Mouse (Mus musculus): Measurements from ENCODE around the gene Becn1. TPM values are rescaled to one million over a fixed set of nuclear protein-coding genes. Genes with fewer than 3 reads are reported as not detected.
A peak's percentile ranks its signal among the peaks of the same experiment; 100 is the strongest.

Gene Becn1
- polyA plus RNA-seq (2012; rRNA removed) (22.7 and 60.5 TPM in 2 replicates), polyA plus RNA-seq (2014; fragmentation: Nextera tagmentation; extraction: Ambion mirVana) (86.2 and 93.6 TPM in 2 replicates)

GRCm38 (mm10) chr11:101302004-101302798 lies at the start of gene Becn1:
Gene Becn1 (minus strand): TSS chr11:101302286.
- Histone ChIP-seq H3K27ac (peak within 1 kb of the TSS; percentile 56), H3K9ac (replicated peaks) (peak within 1 kb of the TSS; percentile 94), H3K27me3 (ENCODE audit: control insufficient read depth, insufficient read depth, low read length) (no peaks in the 10 kb centered on the region), H3K4me1 (replicated peaks; ENCODE audit: control insufficient read depth in 2 of 2, insufficient read depth in 2 of 2, low read length in 1 of 2) (peaks cover 12 to 16% of the 10 kb centered on the region in 2 experiments), H3K4me3 (ENCODE audit: insufficient read depth in 1 of 2, low read depth in 2 of 2, low read length in 2 of 2) (peak within 1 kb of the TSS; percentile 72 to 90), H3K9me3 (ENCODE audit: control insufficient read depth, low read length) (no peaks in the 10 kb centered on the region), H3K4me2 (ENCODE audit: low read depth) (peak within 1 kb of the TSS; percentile 73), H3K36me3 (replicated peaks; ENCODE audit: control insufficient read depth, insufficient read depth, low read depth) (peaks cover 29% of the 10 kb centered on the region)
- DNase-seq (ENCODE audit: low read depth in 3 of 3, low spot score in 3 of 3) (peak; percentile 91 to 94 (median 93)), ATAC-seq (ENCODE audit: insufficient read depth) (peak; percentile 96)
- TF ChIP-seq CTCF (IDR thresholded peaks at IDR 0.05; ENCODE audit: low read depth) = peak; percentile 98
- TF ChIP-seq EP300 (IDR thresholded peaks at IDR 0.05; ENCODE audit: low read depth) = 0 out of 2 replicates have a peak, but pooled peaks have one; percentile 2
- 6% methylated on average over 39 of the region's 39 CpGs for whole genome bisulfite sequencing (ENCODE audit: insufficient replicate concordance)

GRCm38 (mm10) chr11:101351721-101352111 lies 49.6 kb upstream of the Becn1 start:
- H3K9ac ChIP-seq (replicated peaks) = no peak overlapping the region

GRCm38 (mm10) chr11:101351100-101351720 lies 49.1 kb upstream of the Becn1 start:
- no peak overlapping the region for H3K27ac ChIP-seq
- no peaks in the 10 kb centered on the region for H3K9me3 ChIP-seq (ENCODE audit: control insufficient read depth, low read length)
- TF ChIP-seq EP300 (IDR thresholded peaks at IDR 0.05; ENCODE audit: low read depth) (no peak), CTCF (IDR thresholded peaks at IDR 0.05; ENCODE audit: low read depth) (no peak)
- no peak overlapping the region for H3K9ac ChIP-seq (replicated peaks)
- ATAC-seq (ENCODE audit: insufficient read depth) (no peak), DNase-seq (ENCODE audit: low read depth in 3 of 3, low spot score in 3 of 3) (no peak)
- no peaks in the 10 kb centered on the region for H3K36me3 ChIP-seq (replicated peaks; ENCODE audit: control insufficient read depth, insufficient read depth, low read depth)
- no peaks in the 10 kb centered on the region for H3K27me3 ChIP-seq (ENCODE audit: control insufficient read depth, insufficient read depth, low read length)
- H3K4me3 ChIP-seq (ENCODE audit: insufficient read depth in 1 of 2, low read depth in 2 of 2, low read length in 2 of 2) = no peak overlapping the region
- WGBS (ENCODE audit: insufficient replicate concordance) = 59% methylated on average over 11 of the region's 11 CpGs
- 0 out of 4 replicates have a peak, but pooled peaks cover 0 to 4% of the 10 kb centered on the region in 2 experiments for H3K4me1 ChIP-seq (replicated peaks; ENCODE audit: control insufficient read depth in 2 of 2, insufficient read depth in 2 of 2, low read length in 1 of 2)
- no peak overlapping the region for H3K4me2 ChIP-seq (ENCODE audit: low read depth)

More at GRCm38 (mm10) chr11:101351721-101352111, 49.6 kb upstream of the Becn1 start:
- ATAC-seq (ENCODE audit: insufficient read depth) (no peak), DNase-seq (ENCODE audit: low read depth in 3 of 3, low spot score in 3 of 3) (no peak)
- Histone ChIP-seq H3K36me3 (replicated peaks; ENCODE audit: control insufficient read depth, insufficient read depth, low read depth) (no peaks in the 10 kb centered on the region), H3K4me2 (ENCODE audit: low read depth) (no peak overlapping the region), H3K9me3 (ENCODE audit: control insufficient read depth, low read length) (no peaks in the 10 kb centered on the region), H3K4me1 (replicated peaks; ENCODE audit: control insufficient read depth in 2 of 2, insufficient read depth in 2 of 2, low read length in 1 of 2) (0 out of 4 replicates have a peak, but pooled peaks cover 0 to 4% of the 10 kb centered on the region in 2 experiments), H3K4me3 (ENCODE audit: insufficient read depth in 1 of 2, low read depth in 2 of 2, low read length in 2 of 2) (no peak overlapping the region), H3K27me3 (ENCODE audit: control insufficient read depth, insufficient read depth, low read length) (no peaks in the 10 kb centered on the region), H3K27ac (no peak overlapping the region)
- WGBS (ENCODE audit: insufficient replicate concordance) = 55% methylated on average over 3 of the region's 3 CpGs
- TF ChIP-seq CTCF (IDR thresholded peaks at IDR 0.05; ENCODE audit: low read depth) (no peak), EP300 (IDR thresholded peaks at IDR 0.05; ENCODE audit: low read depth) (no peak)

- ATAC-seq (ENCODE audit: insufficient read depth) (no peak), DNase-seq (ENCODE audit: low read depth in 3 of 3, low spot score in 3 of 3) (no peak)
- no peak overlapping the region for H3K4me2 ChIP-seq (ENCODE audit: low read depth)
- 55% methylated on average over 3 of the region's 3 CpGs for WGBS (ENCODE audit: insufficient replicate concordance)
- H3K27ac ChIP-seq = no peak overlapping the region
- no peaks in the 10 kb centered on the region for H3K27me3 ChIP-seq (ENCODE audit: control insufficient read depth, insufficient read depth, low read length)
- H3K9ac ChIP-seq (replicated peaks) = no peak overlapping the region
- H3K9me3 ChIP-seq (ENCODE audit: control insufficient read depth, low read length) = no peaks in the 10 kb centered on the region
- TF ChIP-seq CTCF (IDR thresholded peaks at IDR 0.05; ENCODE audit: low read depth) (no peak), EP300 (IDR thresholded peaks at IDR 0.05; ENCODE audit: low read depth) (no peak)
- 0 out of 4 replicates have a peak, but pooled peaks cover 0 to 4% of the 10 kb centered on the region in 2 experiments for H3K4me1 ChIP-seq (replicated peaks; ENCODE audit: control insufficient read depth in 2 of 2, insufficient read depth in 2 of 2, low read length in 1 of 2)
- no peak overlapping the region for H3K4me3 ChIP-seq (ENCODE audit: insufficient read depth in 1 of 2, low read depth in 2 of 2, low read length in 2 of 2)
- H3K36me3 ChIP-seq (replicated peaks; ENCODE audit: control insufficient read depth, insufficient read depth, low read depth) = no peaks in the 10 kb centered on the region
Observed at GRCm38 (mm10) chr11:101349216-101349615, 47.1 kb upstream of the Becn1 start.

GRCm38 (mm10) chr11:101348774-101349173 lies 46.7 kb upstream of the Becn1 start:
- Histone ChIP-seq H3K4me2 (ENCODE audit: low read depth) (no peak overlapping the region), H3K9ac (replicated peaks) (no peak overlapping the region), H3K9me3 (ENCODE audit: control insufficient read depth, low read length) (no peaks in the 10 kb centered on the region), H3K4me1 (replicated peaks; ENCODE audit: control insufficient read depth in 2 of 2, insufficient read depth in 2 of 2, low read length in 1 of 2) (0 out of 4 replicates have a peak, but pooled peaks cover 0 to 4% of the 10 kb centered on the region in 2 experiments), H3K36me3 (replicated peaks; ENCODE audit: control insufficient read depth, insufficient read depth, low read depth) (no peaks in the 10 kb centered on the region), H3K27ac (no peak overlapping the region), H3K27me3 (ENCODE audit: control insufficient read depth, insufficient read depth, low read length) (no peaks in the 10 kb centered on the region), H3K4me3 (ENCODE audit: insufficient read depth in 1 of 2, low read depth in 2 of 2, low read length in 2 of 2) (no peak overlapping the region)
- TF ChIP-seq CTCF (IDR thresholded peaks at IDR 0.05; ENCODE audit: low read depth) (no peak), EP300 (IDR thresholded peaks at IDR 0.05; ENCODE audit: low read depth) (no peak)
- DNase-seq (ENCODE audit: low read depth in 3 of 3, low spot score in 3 of 3) = no peak
- no peak for ATAC-seq (ENCODE audit: insufficient read depth)
- WGBS (ENCODE audit: insufficient replicate concordance) = 62% methylated on average over 7 of the region's 7 CpGs
